Mouse (Mus musculus): ENCODE measurements at regions not wholly inside any gene's neighbourhood (a gene's known extent, or its start where the extent isn't known, plus 50 kb on each side); places are given as distances from the start of the nearest gene placed in this dataset.

GRCm38 (mm10) chr14:104008538-104008937 is 164.3 kb upstream of the Ednrb start:
- no peak for DNase-seq (ENCODE audit: low read depth, low spot score)

DNA sequence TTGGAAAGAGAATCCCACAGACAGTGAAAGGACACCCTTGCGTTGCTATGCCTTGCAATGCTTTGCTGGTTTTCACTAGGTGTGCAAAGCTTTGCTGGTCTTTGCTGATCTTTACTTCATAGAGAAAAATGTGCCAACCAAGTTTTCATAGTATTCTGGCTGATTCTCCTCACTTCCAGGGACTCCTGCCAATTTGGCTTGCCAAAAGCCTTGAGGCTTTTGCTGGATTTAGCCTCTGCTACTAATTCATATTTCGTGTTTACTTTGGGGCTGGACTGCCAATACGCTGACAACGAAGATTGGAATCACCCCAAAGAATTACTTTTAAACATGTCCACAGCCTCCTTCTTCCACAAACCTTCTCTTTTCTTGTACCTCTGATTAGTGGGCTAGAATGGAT is 162.2 kb upstream of the Ednrb start:
- no peak for DNase-seq (ENCODE audit: low read depth, low spot score)

- DNase-seq (ENCODE audit: low read depth, low spot score): no peak
These were observed 160.9 kb upstream of the Ednrb start for GRCm38 (mm10) chr14:104005132-104005531.

DNA sequence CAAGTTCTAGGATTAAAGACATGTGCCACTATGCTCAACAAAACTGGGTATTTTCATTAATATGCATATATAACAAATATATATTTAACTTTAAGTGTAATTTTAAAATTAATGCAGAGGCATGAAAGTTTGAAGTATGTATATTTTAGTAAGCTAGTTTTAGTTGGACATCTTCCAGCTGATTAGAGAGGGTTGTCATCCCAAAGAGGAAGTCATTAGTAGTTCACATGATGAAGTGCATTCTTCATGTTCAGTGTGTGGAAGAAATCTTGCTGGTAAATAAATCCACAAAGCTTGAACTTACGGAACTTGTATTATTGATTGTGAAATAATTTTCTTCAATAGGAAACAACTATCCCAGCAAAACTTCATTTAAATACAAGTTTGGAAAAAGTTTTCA is 158.2 kb upstream of the Ednrb start:
- no peak for DNase-seq (ENCODE audit: low read depth, low spot score)

- DNase-seq (ENCODE audit: low read depth, low spot score): no peak
These were observed 146.2 kb upstream of the Ednrb start for GRCm38 (mm10) chr14:103990418-103990817.

DNA sequence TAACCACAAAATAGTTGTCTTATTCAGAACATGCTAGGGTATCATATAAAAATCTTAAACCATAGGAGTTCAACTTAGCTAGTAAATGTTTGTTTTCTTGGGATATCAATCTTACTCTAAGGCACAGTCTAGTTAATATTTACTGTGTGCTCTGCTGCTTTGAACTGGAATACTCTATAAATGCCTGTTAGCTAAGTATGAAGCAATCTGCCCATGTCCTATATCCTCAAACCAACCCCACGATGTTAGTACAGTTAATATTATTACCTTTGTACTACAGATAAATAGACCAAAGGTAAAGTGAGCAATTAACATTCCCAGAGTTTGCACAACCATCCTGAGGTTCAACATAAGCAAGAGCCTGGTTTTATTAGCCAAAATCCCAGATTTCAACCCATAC is 145.7 kb upstream of the Ednrb start:
- no peak for DNase-seq (ENCODE audit: low read depth, low spot score)

GRCm38 (mm10) chr14:103987266-103987665 is 143.1 kb upstream of the Ednrb start:
- no peak for DNase-seq (ENCODE audit: low read depth, low spot score)

- DNase-seq (ENCODE audit: low read depth, low spot score): no peak
These were observed 140.1 kb upstream of the Ednrb start for GRCm38 (mm10) chr14:103984349-103984748.

GRCm38 (mm10) chr14:103978808-103979207 is 134.6 kb upstream of the Ednrb start:
- DNase-seq (ENCODE audit: low read depth, low spot score): no peak

DNA sequence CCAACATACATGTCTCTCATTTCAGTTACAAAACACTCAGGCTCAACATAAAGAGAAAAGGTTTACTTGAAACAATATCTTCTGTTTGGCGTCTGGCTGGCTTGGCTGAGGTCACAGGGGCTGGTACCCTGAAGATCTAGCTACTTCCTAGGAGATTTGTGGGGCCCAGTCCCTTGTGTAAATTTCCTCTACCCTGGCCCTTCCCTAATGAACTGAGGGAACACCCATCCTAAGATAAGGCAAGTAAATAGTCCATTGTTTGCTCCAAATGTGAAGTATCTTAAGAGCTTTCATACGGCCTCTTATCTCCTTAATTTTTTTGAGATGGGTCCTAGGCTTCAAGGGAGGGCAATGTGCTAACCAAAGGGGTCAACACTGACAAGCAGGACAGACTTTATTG is 133.6 kb upstream of the Ednrb start:
- no peak for DNase-seq (ENCODE audit: low read depth, low spot score)

DNA sequence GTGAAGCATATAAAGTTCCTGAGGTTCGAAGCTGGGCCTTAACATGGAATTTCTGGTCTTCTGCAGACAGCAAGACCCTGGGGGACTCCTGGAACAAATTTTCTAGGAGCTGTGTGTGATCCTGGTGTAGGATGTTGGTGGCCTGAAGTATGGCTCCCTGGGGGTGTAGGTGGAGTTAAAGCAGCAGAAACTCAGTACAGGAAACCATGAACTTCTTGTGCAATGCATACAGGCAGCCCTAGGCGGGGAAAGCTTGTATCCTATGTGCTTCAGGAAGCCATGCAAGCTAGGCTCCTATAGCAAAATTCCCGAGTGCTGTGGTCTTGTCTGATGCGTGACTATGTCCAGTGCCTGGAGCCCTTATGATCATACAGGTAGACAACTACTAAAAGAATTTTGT is 129.8 kb upstream of the Ednrb start:
- DNase-seq (ENCODE audit: low read depth, low spot score): no peak

DNA sequence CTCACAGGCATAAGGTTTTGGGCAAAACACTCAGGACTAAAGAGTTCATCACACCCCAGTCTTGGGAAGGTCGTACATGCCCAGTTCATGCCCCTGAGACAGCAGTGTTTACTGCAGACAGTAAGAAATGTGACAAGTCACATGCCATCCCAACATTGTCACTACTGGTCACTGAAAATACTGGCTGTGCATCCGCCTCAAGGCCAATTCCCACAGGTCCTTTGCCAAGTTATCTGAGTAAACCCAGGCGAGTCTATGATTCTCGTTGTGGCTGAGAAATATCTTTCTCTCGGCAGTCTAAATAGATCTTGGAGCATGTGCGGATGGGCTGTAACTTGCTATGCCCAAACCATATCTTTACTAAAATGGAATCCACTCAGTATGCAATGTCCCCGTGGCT is 128.9 kb upstream of the Ednrb start:
- DNase-seq (ENCODE audit: low read depth, low spot score): no peak

DNA sequence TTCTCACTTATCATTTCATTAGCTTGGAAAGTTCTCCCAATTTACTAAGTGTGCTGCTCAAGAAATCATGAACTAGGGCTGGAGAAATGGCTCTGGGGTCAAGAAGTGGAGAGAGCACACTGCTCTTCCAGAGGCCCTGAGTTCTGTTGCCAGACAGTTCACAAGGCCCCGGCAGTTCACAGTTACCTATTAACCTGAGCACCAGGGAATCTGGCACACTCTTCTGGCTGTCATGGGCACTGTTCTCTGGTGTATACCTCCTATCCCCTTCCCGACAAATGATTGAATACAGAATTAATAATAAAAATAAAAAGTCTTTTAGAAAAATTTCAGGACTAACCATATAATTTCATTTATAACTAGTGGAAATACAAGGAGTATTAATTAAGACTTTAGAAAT is 125.1 kb upstream of the Ednrb start:
- DNase-seq (ENCODE audit: low read depth, low spot score): no peak

- no peak for DNase-seq (ENCODE audit: low read depth, low spot score)
These were observed 122.1 kb upstream of the Ednrb start for GRCm38 (mm10) chr14:103966293-103966692.

DNA sequence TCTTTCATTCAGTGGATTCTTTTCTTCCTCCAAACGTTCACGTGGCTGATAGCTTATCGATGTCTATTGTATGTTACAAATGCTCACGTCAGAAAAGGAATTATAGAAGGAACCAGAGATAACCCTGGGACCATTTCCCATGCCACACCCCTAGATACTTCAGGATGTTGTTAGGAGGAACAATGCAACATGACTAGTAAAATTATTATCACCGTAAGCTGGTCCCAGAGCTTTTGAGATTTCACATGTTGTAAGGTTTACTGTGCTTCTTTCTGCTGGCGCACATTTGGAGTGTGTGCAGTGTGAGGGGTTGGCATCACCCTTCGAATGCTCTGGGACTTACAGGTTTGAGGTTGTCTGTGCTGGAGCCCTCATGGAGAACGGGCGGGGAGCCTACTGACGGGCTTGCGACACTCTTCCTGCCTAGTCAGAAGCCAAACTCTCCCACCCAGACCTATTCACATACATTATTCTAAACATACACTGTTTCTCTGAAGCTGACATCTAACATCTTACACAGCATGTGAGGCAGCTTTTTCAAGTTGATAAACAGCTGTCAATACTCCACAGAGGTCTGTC is 118.2 kb upstream of the Ednrb start:
- DNase-seq (ENCODE audit: low read depth, low spot score): no peak

DNA sequence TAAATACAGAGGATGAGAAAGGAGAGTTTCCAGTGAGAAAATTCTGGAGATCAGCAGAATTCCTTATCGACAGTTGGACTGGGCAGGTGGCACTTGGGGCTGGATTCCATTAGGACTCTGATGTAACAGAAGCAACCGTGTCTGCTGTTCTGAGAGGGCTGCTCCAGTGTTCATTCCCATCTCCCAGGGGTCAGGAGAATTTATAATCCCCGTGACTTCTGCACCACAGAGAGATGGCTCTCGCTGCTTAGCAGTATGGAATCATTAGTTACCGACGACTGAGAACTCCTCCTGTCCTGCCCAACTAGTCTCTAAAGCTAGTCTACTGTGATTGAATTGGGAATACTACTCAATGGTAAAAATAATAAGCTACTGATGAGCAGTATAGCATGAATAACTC is 107.7 kb upstream of the Ednrb start:
- no peak for DNase-seq (ENCODE audit: low read depth, low spot score)

GRCm38 (mm10) chr14:103949950-103950349 is 105.7 kb upstream of the Ednrb start:
- DNase-seq (ENCODE audit: low read depth, low spot score): no peak

DNA sequence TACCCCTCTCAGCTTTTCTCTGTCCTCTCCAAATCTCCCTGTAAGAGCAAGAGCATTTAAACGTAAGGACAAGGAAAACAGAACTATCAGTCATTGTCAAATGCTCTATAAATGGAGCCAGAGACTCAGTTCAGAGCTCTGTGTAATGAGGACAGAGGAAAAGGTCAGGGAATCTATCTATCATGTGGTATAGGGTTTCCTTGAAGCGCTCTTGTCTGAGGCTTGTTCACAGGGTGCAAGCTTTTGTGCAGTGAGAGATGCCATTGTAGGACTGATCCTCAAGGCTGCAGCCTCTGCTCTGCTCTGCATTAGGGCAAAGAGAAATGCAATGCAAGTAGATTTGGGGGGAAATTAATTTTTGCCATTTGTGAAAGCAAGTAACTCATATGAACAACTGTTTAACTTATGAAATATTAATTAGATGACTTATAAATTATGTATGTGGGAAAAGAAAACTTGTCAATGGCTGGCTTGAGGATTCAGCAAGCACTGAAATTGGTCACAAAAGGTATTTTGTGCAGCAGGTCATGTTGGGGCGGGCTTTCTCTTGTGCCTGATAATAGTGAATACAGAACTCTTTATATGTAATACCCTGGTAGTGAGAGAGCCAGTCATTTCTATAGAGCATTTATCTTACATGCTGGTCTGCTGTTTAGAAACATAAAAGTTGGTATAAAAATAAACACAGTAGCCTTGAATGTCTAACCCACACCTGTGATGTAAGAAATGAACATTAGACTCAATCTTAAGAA is 104.0 kb upstream of the Ednrb start:
- DNase-seq (ENCODE audit: low read depth, low spot score): no peak

DNA sequence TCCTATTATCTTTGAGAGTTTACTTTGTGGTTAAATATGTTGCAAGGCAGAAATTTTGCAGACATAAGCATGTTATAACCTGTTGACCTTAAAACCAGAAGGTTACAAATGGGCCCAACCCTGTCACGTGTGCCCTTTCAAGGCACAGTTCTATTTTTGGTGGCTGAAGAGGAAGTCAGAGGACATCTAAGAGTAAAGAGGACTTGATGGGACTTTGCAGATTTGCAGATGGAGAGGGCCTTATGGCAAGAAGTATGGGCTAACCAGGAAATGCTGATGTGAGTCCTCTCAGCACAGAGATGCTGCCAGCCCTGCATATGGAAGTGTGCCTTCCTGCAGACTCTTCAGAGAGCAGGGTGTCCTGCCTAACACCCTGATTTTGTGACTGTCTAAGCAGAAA is 101.6 kb upstream of the Ednrb start:
- DNase-seq (ENCODE audit: low read depth, low spot score): no peak

DNA sequence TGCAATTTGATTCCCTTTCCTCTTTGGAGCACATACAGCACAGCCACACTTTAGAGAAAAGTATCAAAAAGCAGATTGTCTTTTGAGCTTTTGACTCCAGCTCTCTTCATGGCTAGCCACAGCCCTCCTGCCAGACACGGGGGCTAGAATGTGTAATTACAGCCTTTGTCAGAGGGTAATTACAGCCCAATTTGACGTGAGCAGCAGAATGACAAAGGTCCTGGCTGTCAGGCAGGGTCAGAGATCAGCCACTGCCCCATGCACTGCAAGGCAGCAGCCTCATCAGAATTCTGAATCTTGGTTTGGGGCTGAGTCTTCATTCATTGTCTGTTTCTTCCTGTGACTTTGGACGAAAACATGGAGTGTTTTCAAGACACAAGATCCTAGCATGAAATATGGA is 95.7 kb upstream of the Ednrb start:
- no peak for DNase-seq (ENCODE audit: low read depth, low spot score)

GRCm38 (mm10) chr14:103938937-103939336 is 94.7 kb upstream of the Ednrb start:
- no peak for DNase-seq (ENCODE audit: low read depth, low spot score)

DNA sequence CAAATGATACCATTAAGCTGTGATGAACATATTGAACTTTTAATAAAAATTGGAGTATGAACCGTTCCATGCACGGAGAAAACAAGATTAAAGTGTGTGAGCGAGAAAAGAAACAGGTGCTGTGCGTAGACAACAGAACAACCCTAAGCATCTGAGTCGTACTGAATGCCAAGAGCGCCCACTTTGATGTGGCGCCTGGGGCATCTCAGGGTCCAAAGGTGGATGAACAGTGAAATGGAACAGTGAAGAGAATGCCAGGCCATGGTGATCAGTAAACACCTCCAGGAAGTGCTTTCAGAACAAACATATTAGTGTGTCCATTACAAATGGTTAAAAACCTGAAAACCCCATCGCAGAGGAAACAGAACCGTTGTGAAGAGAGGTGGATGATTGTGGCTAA is 94.0 kb upstream of the Ednrb start:
- DNase-seq (ENCODE audit: low read depth, low spot score): no peak

DNA sequence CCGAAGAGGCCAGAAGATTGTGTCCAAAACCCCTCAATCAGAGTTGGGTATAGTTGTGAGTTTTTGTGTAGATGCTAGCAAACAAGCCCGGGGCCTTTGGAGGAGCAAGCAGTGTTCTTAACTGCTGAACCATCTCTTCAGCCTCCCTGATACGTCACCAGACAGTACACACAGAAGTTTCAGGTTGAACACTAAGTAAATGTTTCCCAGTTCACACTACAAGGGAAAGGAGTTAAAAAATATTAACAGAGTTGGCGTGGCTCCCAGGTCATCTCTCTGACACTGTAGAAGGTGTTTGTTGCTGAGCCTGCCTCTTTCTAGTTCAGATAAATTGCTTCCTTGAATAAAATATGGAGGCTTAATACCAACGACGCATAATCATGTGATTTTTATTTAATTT is 93.5 kb upstream of the Ednrb start:
- DNase-seq (ENCODE audit: low read depth, low spot score): no peak

- DNase-seq (ENCODE audit: low read depth, low spot score): no peak
These were observed 89.6 kb upstream of the Ednrb start for GRCm38 (mm10) chr14:103933813-103934212.

Data from A20 (cell line).